Mouse (Mus musculus) left cerebral cortex, postnatal 25 days (tissue): ENCODE results near the gene Nol4l. TPM values are rescaled to one million over a fixed set of nuclear protein-coding genes. Genes with fewer than 3 reads are reported as not detected.

Source experiments
- DNase-seq, 2 experiments: peaks; one replicate each; pipeline ENCODE4 v3.0.0; 2022; ENCODE audit warnings: low spot score in 2 of 2, mixed read lengths in 1 of 2
- intact Hi-C: fragments of 180-260 bp; cut with DNase I; formaldehyde crosslinking; loops from one replicate; pipeline ENCODE4 v1.15.1; 2025
- total RNA-seq, 2 experiments: library from RNA; stranded (reverse); gene quantifications; 2 replicates each; pipeline ENCODE4 v1.2.3; 2021

Gene Nol4l
- total RNA-seq, 2 experiments from 2014 or later: 45.0 to 48.4 TPM

DNA sequence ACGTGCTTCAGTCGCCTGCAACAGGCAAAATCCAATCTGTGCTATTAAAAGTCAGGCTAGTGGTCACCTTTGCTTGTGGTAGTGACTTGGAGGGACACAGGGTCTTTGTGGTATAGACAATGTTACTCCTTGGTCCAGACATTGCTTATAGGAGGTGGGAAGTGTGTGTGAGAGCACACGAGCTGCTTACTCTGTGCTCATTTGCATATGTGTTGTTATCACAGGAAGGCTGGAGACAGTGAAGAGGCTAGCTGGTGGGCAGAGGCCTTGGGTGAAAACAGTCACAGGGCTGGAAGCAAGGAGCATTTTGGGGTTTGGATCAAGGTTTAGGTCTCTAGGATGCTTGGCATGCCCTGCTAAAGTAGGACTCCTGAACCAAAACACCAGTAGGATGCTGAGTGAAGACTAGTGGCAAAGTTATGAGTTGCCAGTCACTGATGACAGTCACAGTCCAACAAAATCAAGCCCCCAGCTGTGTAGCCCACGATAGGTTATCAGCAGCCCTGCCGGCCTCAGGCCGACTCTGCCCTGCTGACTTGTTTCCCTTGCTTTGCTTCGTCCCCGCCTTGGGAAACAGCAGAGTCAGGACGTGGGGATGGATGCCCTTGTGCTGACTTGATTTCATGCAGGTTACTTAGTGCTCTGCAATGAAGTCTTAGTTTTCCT is 74.8 kb downstream of the Nol4l start:
- no peak for DNase-seq
- intact Hi-C loops: no loop called here

DNA sequence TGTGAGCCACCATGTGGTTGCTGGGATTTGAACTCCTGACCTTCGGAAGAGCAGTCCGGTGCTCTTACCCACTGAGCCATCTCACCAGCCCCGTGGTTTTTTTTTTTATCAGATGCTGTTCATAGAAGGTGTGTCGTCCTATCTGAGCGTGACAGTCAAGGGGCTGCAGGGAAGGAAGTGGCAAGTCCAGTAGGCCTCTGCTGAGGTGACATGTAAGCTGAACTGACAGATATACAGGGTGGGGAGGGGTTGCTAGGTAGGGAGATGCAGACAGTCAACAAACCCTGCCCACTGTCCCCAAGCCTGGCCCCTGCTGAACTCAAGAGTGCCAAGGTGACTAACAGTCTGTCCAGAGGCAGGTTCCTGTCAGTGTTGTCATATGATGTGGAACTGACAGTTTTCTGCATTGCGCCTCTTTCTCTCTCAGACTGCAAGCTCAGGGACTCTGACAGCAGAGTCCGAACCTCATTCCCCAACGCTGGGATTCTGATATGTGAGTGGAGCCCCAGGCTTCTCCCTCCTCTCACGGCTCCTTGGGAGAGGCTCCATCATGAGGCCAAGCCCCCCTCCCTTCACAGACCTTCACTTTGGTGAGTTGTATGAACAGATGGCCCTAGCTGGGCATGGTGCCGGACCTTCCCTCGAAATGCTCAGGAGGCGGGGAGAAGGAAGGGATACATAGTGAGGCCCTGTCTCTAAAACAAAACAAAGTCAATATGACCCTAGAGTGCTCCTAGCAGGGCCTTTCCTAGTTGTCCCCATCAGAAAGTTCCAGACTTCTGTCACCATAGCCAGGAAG is 75.6 kb downstream of the Nol4l start:
- no peak for DNase-seq

DNA sequence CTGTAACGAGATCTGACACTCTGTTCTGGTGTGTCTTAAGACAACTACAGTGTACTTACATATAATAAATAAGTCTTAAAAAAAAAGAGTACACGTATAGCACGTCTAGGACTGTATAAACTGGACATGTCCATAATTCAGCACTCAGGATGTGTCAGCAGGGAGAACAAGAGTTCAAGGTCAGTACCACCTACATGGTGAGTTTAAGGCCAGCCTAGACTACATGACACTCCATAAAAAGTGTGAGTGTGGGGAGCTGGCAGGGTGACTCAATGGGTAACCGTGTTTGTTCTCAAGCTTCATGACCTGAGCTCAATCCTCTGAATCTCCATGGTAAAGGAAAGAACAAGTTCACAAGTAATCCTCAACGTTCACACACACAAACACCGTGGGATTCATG is 81.3 kb downstream of the Nol4l start:
- no peak for DNase-seq
- intact Hi-C loops: no loop called here

More for the DNA sequence above, 75.6 kb downstream of the Nol4l start:
- intact Hi-C loops: no loop called here

DNA sequence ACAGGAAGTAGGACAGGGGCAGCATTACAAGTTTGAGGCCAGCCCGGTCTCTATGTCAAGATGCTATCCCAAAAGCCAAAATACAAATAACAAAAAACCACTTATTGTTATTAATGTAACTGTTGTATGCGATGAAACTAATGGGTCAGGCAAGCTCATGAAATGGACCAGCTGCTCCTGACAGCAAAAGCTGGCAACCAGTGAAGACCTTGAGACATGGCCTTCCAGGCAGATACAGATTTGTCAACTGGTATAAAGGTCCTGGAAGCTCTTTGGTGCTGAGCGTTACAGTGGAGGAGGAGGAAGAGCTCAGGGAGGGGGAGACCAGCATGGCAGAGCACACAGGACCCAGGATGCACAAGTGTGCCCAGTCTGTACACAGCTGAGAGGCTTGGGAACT is 82.1 kb downstream of the Nol4l start:
- intact Hi-C loops: no loop called here
- no peak for DNase-seq

DNA sequence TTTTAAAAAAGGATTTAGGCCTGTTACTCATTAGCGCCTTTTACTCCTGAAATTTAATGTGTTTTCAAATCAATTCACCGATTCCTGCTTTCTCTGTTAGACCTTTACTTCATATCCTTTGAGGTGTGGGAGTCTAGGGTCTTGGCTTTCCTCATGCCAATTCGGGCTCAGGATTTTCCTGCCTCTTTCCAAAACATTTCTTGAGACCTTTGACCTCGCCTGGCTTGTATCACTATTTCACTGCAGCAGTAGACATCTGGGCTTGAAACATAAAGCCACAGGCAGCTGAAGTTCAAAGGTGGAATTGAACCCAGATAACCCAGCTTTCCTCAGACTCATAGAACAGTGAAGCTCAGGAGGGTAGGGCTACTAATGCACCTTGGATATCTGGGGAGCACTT is 83.3 kb downstream of the Nol4l start:
- no peak for DNase-seq
- intact Hi-C loops: no loop called here

DNA sequence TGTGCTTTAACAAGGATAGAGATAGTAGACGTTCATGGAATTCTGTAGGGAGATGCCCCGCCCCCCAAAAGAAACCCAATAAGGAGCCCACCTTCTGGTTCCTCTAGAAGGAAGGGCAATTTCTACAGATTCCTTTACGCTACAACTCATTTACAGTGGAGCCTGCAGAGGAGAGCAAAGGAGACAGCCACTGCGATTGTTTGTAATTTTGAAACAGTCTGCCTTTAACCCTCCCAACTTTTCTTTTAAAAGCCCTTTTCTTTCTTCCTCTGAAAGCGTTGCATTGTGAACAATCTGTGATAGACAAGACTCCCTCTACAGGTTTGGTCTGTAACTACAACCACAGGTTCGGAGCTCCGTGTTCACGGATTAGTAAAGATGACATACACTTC is 83.8 kb downstream of the Nol4l start:
- peak; percentile 76 to 80 for DNase-seq

DNA sequence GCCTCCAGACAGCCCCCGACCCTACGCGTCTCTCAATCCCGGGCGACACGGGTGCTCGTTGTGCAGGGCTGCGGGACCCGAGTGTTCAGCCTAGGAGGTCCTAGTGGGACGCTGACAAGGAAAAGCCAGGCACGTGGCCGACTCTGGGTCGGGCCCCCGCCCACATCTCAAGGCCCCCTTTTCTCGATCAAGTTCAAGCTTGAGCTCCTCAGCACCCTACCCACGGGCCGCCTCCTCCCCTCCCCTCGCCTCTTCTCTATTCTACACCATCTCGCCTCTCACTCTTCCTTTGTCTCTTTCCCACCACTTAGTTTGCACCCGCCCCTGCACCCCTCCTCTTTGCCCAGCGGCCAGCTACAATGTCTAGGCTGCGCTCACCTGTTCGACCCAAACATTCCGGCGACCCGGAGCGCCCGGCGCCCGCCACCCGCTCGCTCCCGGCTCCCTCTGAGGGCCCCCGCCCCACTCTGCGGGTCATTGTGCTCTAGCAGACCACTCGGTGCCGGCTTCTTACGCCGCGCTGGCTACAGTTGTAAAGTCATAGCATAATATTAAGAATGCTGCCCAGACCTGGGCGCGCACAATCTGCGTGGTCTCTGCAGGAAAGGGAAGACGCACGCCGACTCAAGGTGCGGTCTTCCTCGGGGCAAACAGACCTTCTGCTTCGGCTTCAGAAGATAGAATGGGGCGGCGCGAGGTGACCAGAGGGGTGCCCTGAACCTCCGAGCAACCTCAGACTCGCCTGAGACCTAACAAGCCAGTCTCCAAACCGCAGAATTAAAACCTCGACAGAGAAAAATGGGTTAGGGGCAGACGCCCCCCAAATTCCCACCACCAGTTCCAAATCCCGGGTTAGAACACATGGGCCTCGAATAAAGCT is 84.4 kb downstream of the Nol4l start:
- intact Hi-C loops: no loop called here
- DNase-seq: peak in 1 of 2 experiments; percentile 23

More for the DNA sequence above, 83.8 kb downstream of the Nol4l start:
- intact Hi-C loops: no loop called here

DNA sequence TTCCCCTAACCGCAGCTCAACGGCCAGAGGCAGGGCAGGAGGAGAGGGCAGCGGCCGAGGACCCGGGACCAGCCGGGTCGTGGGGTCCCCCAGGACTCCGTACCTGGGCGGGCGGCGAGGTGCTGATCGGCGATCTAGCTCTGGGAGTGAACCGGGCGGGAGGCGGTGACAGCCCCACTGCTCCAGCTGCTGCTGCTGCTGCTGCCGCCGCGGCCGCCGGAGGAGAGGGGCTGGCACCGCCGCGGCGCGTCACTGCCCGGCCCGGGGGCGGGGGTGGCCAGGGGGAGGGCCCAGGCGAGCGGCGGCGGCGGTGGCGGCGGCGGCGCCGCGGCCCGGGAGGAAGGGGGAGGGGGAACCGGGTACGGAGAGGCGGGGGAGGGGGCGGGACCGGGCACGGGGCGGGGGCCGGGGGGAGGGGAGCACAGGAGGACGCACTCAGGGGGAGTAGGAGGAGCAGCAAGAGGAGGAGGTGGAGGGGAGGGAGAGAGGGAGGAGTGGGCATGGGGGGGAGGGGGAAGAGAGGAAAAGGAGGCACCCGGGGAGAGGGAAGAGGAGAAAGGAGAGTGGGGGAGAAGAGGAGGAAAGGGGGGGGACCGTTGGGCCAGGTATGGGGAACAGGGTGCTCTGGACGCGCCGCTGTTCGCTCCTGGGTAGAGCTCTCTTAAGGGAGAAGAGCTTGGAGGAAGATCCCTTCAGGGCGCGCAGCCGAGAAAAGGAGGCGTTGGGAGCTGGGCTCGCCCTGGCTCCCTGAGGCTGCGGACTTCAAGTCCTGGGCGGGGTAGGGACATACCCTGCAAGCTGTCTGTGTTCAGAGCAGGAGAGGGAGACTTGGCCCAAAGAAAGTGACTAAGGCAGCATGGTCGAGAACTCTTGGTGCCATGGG is 85.3 kb downstream of the Nol4l start:
- intact Hi-C loops: no loop called here
- peak; percentile 64 to 68 for DNase-seq

DNA sequence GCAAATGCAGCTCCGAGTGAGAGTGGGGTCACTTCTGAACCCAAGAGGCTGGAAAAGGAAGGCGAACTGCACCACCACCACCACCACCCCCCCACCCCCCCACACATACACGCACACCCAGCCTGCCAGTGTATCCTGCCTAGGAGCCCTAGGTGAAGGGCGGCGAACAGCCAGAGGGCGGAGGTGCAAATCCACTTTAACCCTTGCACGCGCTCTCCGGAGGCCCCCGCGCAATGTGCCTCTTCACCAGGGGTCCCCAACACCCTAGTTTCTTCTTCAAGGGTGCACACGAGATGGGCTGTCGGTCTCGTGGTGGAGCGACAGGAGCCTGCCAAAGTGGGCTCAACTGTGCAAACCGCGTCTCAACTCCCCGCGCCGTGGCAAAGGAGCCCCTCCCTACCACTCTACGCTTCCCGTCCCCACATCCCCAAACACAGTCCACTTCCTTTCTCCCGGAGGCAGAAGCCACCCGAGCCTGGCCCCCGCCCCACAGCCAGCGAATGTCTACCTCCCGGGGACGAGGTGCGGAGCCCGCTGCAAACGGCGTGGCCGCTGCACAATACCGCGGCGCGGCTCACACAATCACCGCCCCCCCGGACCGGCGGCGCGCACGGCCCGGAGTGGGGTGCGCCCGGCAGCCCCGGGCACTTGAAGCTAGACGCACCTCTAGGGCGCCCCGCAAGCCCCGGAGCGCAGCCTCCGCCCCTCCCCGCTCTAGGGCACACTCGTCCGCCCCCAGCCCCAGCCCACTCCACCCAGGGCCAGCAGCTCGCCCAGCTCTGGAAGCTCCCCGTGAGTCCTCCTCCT is 86.1 kb downstream of the Nol4l start:
- intact Hi-C loops: no loop called here
- DNase-seq: peak; percentile 22 to 45

DNA sequence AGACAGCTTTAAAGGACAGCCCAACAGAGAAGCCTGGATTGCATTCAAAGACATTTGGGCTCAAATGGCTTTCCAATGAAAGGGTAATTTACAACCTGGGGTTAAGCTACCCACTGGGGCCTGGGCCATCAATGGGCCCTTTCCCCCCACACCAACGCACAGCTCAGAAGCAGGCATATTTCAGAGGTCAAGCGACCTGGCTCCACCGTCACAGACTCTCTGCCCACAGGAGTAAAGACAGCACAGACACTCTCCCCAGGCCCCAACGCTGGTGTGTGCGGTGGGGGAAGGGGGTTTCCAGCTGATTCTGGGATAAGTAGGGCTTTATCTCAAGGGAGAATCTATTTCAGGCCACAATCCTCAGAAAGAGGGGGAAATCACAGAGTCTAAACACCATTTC is 87.1 kb downstream of the Nol4l start:
- intact Hi-C loops: no loop called here

DNA sequence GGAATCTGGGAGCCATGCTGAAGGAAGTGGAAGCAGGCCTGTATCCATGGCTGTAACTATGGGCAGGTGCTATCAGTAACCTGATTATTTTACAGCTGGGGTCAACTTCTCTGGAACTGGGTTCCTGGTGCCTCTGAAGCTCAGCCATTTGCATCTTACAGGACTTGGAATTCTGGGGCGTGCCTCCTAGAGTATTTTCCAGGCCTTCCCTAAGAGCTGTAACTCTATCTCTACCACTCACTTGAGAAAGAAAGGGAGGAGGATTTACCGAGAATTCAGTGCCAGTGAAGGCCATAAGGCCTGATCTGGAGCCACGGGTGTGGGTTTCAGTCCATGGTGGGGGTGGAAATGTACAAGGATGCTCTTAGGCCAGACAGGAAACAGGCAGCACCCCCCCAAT is 88.5 kb downstream of the Nol4l start:
- intact Hi-C loops: no loop called here

More for the DNA sequence above, 87.1 kb downstream of the Nol4l start:
- no peak for DNase-seq

DNA sequence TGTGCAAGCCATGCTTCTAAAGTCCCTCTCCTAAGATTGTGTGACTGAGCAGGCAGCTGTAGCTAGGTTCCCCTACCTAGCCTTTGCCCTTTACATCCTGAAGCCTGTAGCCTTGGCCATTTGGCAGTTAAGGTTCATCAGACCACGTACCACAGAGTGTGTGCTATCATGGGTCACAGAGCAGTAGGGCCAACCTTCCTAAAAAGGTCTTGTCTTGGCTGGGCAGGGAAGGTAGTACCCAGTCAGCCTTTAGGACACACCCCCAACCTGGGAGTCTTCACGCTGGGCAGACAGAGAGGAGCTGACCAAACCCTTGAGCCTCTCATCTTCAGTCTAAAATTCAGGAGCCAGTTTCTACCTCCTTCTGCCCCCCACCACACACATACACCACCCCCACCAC is 89.0 kb downstream of the Nol4l start:
- intact Hi-C loops: no loop called here
- no peak for DNase-seq

More for the DNA sequence above, 88.5 kb downstream of the Nol4l start:
- DNase-seq: no peak

DNA sequence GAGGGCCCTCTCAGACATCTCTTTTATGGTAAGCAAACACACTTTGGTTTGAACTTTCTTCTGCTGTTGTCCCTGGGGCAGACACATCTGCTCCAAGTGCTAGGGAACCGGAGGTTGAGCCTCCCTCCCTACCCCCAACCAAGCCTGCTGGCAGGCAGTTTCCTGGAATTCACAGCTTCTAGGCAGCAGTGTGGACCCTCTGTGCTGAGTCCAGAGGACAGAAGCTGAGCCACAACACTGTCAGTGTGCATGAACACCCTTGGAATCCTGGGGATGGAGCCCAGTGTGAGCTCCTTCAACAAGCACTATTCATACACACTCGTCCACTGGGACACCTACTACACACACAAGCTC is 92.5 kb downstream of the Nol4l start:
- DNase-seq: no peak

DNA sequence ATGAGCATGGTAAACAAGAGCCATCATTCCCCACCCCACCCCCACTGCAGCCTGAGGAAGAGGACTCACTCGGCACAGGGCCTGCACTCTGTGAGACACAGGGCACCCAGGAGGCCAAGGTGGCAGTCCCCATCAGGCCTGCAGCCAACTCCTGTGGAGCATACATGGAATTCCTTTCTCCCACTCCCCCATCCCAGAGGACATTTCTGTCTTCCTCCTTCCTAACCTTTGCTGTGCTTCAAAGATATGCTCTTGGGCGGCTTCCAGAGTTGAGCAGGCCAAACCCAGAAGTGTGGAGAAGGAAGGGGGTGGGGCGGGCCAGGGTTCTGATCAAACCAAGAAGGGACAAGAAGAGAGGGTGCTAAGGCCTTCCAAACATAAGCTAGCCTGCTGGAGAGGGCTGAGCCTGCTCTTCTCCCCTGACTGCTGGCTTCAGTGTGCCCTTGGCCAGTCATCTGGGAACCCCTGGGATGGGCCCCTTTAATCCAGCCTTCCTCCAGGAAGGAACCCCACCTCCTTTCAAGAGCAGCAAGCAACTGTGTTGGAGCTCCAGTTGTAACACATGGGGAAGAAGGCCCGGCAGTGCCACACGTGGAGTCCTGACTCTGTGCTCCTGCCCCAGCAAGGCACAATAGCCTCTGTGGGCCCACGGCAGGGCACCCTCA is 93.0 kb downstream of the Nol4l start:
- intact Hi-C loops: no loop called here
- no peak for DNase-seq

More for the DNA sequence above, 92.5 kb downstream of the Nol4l start:
- intact Hi-C loops: no loop called here

DNA sequence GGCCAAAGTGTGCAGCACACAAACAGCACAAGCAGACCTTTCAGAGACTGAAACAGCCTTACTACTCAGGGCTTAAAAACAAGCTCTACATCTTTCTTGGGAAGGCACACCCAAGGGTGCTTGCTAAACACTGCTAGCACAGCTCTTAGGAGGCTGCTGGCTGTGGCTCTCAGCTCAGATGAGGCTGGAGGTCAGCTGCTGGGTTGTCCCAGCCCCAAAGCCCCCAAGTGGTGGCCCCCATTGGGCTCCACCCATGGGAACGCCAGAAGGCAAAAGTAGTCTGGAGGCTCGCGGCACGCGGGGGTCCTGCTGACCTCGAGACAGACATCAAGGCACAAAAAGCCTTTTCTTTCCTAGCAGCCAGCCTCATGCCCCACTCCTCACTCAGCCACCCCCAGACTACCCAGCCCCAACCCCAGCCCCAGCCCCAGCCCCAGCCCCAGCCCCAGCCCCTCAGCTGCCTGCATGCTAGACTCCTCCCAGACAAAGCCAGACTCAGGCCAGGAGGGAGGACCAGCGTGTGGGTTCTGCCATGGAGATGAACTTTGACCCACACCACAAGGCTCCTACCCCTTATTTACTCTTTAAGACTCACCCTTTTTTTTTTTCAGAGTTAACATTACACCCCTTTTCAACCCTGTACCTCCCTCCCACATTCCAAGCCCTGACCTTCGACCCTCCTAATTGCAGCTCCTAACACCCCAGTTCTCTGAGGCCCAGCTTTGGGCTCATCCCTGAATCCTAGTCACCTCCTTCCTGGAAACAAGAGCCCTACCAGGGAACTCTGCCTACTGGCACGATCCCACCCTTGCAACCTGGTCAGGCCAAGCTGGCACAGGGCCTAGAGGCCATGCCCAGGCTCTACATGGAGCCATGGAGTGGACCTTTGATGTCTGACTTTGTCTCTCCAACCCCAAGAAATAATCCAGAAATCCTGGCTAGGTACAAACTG is 94.6 kb downstream of the Nol4l start:
- no peak for DNase-seq

DNA sequence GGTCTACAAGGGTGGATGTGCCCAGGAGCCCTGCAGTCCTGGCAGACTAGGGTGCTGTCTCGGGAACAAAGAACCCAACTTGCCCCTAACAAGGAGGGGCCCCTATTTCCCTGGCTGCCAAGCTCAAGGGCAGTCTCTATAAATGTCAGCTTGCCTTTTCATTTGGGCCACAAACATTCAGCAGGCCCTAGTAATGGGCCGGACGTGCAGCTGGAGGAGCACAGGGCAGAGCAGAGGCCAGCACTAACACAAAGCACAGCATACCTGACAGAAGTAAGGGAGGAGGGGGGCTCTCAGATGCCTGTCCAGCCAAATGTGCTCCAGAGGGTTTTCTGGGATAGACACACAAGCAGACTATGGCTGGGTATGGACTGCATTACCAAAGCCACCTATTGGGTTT is 95.9 kb downstream of the Nol4l start:
- DNase-seq: no peak
- intact Hi-C loops: no loop called here

More for the DNA sequence above, 94.6 kb downstream of the Nol4l start:
- intact Hi-C loops: no loop called here

DNA sequence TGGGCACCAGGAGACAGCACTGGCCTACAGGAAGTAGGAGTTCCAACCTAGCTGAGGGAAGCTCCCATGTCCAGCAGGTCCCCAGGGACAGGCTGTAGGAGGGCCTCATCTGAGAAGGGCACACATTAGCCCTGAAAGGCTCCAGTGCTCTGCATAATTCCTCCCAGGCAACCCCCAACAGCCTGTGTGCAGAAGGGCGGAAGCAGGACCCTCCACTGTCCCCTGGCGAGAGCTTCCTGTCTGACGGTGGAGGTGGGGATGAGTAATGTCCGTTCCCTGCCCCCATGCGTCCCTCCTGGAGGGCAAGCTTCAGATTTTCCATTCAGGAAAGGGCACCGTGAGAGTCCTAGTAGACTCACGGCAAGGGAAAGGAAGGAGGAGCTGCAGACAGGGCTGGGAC is 97.3 kb downstream of the Nol4l start:
- intact Hi-C loops: no loop called here
- DNase-seq: no peak
